Mouse (Mus musculus) MEL-GATA-1-ER (cell line): ENCODE data around the gene Ifnk.

Experiments used
- DNase-seq: peaks from one replicate; pipeline ENCODE4 v3.0.0-alpha.2; 2012; ENCODE audit warnings: low read depth; ENCODE audit errors: extremely low read depth

Ifnk gene

GRCm38 (mm10) chr4:35187617-35188326, 35.9 kb downstream of the Ifnk start:
- peak; percentile 17 for DNase-seq

DNA sequence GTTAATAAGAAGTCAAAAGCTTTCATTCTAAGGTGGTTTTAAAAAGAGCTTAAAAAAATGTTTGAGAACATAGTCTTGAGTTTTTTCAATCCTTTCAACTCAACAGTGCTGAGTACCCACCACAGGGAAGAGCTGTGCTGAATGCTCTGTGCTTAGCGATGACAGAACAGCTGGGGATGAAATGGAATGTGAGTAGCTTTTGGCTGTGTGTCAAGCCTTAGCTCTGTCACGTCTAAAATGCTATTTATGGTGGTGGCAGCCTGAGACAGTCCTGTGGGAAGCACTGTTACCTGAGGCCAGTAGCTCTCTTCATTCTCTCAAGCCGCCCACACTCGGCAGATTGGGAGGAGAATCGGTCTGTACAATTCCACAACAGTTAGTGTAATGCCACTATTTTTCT, 37.9 kb downstream of the Ifnk start:
- DNase-seq, result no peak

DNA sequence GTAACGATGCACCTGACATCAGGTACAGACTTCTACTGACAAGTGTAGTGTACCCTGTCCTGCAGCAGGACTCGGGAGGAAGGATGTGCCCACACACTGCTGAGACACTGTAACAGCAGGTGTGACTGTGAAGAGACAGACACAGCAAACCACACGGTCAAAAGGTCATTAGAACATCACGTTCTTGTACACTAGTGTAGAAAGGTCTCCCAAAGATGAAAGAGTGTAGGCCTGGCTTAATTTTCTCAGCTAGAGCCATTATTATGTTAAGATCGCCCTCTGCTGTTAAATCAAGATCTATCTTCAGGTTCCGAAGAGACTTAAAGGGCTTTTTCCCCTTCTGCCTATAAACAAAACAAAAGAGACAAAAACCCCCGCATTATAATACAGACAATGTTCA, 40.9 kb downstream of the Ifnk start:
- peak; percentile 9 for DNase-seq

- DNase-seq, result peak; percentile 30
These were observed 49.8 kb downstream of the Ifnk start for GRCm38 (mm10) chr4:35201700-35202099.
